Mouse (Mus musculus): ENCODE measurements at regions not wholly inside any gene's neighbourhood (a gene's known extent, or its start where the extent isn't known, plus 50 kb on each side); places are given as distances from the start of the nearest gene placed in this dataset.

DNA sequence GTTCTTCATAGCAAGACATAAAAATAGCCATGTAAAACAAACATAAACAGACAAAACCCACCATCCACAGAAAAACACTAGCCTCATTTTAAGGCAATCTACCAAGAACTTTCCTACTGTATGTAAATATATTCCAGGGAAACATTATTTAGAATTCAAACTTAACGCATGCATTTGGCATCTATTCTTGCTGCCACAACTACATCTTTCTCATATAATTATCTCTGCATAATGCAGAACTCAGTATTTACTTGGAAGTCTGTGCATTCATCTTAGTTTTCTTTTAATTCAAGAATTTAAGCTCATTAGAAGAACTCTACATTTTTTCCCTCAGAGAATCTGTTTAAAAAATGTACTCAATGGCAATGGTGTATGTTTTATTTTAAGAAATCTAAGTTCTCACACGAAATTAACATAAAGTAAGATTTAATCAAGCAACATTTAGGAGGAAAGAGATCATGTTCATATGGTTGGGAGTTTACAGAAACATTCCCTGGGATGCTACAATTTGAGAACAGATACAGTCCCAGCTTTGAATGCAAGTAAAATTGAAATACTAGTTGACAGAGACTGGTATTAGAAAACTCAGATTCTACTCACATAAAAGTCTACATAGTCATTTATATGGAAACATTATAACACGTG lies 1114.7 kb downstream of the Sorcs1 start:
- DNase-seq (ENCODE audit: low spot score) (no peak), ATAC-seq (replicated peaks; ENCODE audit: low FRiP score, low read depth) (no peak)
- no peak for TF ChIP-seq CTCF (IDR thresholded peaks at IDR 0.05; ENCODE audit: low read depth)
- H3K9me3 ChIP-seq (replicated peaks; ENCODE audit: low read length): no peaks in the 10 kb centered on the region
- 71% methylated on average over 3 of the region's 3 CpGs for WGBS
- H3K4me3 ChIP-seq (replicated peaks; ENCODE audit: low read depth, low read length): no peak overlapping the region
- no peak overlapping the region for H3K27ac ChIP-seq
- H3K9ac ChIP-seq (ENCODE audit: low read depth, low read length): no peak overlapping the region
- H3K4me2 ChIP-seq (ENCODE audit: low read length): no peak overlapping the region
- H3K27me3 ChIP-seq (ENCODE audit: insufficient read depth, low read length): no peaks in the 10 kb centered on the region
- H3K36me3 ChIP-seq (ENCODE audit: insufficient read depth, low read length): no peaks in the 10 kb centered on the region
- H3K4me1 ChIP-seq (replicated peaks; ENCODE audit: insufficient read depth, low read length): no peaks in the 10 kb centered on the region

DNA sequence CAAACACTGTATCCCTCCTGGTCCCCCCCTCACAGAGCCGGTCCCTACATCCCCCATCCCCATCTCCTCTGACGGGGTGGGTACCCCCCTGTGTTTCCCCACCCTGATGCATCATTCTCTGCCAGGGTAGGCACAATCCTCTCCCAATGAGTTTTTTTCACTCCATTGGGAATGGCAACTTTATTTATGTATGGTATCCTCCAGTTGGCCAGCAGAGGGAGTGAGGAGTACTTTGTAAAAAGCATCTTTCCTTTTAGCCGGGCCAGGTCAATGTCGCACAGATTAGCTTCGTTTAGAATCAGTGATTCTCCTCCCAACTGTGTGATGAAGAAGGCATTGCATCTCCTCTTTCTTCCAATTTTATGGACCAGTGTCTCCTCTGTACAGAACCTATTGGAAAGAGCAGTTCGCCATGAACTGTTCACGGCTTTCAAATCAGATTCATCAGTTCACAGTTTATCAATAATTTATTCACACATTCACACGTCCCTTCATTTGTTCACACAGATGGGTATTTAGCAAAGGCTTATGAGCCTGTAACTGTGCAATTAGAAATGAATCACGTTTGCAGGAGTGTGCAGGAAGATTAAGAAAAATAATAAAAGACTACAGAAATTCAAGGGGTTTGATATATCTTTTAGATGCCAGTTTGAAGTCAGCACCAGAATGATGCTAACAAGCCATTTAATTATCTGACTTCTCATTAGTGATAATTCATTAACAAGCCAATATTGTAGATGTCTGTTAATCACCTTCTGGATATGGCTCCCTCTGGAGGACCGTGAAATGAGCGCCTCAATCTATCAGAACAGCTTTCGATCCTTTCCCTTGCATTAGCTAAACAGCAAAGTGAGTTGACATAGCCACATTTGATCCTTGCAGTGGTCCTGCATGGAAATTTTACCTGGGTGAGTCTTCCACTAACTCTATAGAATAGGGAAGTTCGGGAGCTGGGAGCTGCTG lies 1138.7 kb downstream of the Sorcs1 start:
- no peak overlapping the region for H3K4me2 ChIP-seq (ENCODE audit: low read length)
- no peak overlapping the region for H3K4me3 ChIP-seq (replicated peaks; ENCODE audit: low read depth, low read length)
- H3K4me1 ChIP-seq (replicated peaks; ENCODE audit: insufficient read depth, low read length): no peaks in the 10 kb centered on the region
- no peaks in the 10 kb centered on the region for H3K27me3 ChIP-seq (ENCODE audit: insufficient read depth, low read length)
- no peak overlapping the region for H3K9ac ChIP-seq (ENCODE audit: low read depth, low read length)
- no peak overlapping the region for H3K27ac ChIP-seq
- TF ChIP-seq CTCF (IDR thresholded peaks at IDR 0.05; ENCODE audit: low read depth): peak; percentile 76
- 62% methylated on average over 13 of the region's 13 CpGs for WGBS
- DNase-seq (ENCODE audit: low spot score) (peak; percentile 61), ATAC-seq (replicated peaks; ENCODE audit: low FRiP score, low read depth) (no peak)
- H3K36me3 ChIP-seq (ENCODE audit: insufficient read depth, low read length): no peaks in the 10 kb centered on the region
- no peaks in the 10 kb centered on the region for H3K9me3 ChIP-seq (replicated peaks; ENCODE audit: low read length)

All from kidney, postnatal 0 days (tissue).